Mouse (Mus musculus): Measurements from ENCODE around the gene Pdk4. TPM values are rescaled to one million over a fixed set of nuclear protein-coding genes. Genes with fewer than 3 reads are reported as not detected.

Pdk4 gene
- 5.2 and 6.4 TPM in 2 replicates for polyA plus RNA-seq (2015; fragmentation: Nextera tagmentation; extraction: Ambion mirVana)

DNA sequence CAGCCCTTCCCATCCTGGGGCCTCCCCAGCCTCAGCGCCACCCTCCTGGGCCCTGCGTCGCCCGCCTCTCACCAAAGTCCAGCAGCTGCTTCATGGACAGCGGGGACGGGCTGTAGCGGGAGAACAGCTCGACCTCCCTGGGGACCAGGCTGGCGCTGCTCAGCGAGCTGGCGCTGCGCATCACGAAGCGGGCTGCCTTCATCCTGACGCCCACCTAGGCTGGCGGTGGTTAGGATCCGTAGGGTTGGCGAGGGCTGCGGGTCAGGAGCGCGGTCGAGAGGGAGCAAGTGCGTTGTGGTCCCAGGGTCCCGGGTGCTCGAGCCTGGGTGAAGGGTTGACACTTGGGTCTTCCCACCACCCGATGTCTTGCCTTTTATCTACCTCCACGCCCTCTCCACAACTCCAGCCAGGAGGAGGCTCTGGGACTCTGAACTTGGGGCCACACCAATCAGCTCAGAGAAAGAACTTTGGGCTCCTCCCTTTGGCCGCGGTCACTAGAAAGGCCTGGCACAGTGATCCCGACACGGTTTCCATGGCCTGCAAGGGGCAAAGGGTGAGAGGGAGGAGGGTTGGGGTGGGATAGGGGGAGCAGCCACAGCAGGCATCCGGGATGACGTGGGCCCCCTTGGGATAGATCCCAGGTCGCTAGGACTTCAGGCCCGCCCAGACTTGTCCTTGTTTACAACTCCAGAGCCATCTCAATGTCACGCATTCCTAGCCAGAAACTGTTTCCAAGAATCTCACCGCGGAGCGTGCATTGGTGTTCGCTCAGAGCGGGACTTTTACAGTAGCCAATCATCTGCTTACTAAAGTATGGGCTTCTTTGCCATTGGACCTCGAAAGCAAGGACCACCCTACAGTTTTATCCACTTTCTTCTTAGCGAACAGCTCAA lies at the start of gene Pdk4:
Gene Pdk4, minus strand, starts transcription at position 349 of the 893 bp plus-strand sequence.
- no peaks in the 10 kb centered on the region for H3K27me3 ChIP-seq (ENCODE audit: control insufficient read depth, insufficient read depth, low read length)
- H3K9ac ChIP-seq (ENCODE audit: low read length) = peak within 1 kb of the TSS; percentile 79
- H3K4me3 ChIP-seq (replicated peaks; ENCODE audit: low read length) = peak within 1 kb of the TSS; percentile 66
- 0 out of 2 replicates have a peak, but pooled peaks cover 4% of the 10 kb centered on the region for H3K4me1 ChIP-seq (ENCODE audit: control insufficient read depth, insufficient read depth, low read length)
- no peaks in the 10 kb centered on the region for H3K36me3 ChIP-seq (ENCODE audit: control insufficient read depth, insufficient read depth, low read length)
- peak within 1 kb of the TSS; percentile 75 for H3K27ac ChIP-seq (ENCODE audit: low read length)
- H3K9me3 ChIP-seq (replicated peaks; ENCODE audit: control insufficient read depth, low read length) = no peaks in the 10 kb centered on the region
- peak within 1 kb of the TSS; percentile 97 for H3K4me2 ChIP-seq (ENCODE audit: low read depth, low read length)
- ATAC-seq (ENCODE audit: insufficient read depth, low FRiP score) = peak; percentile 92
- WGBS = under 1% methylated on average over 43 of the region's 43 CpGs

DNA sequence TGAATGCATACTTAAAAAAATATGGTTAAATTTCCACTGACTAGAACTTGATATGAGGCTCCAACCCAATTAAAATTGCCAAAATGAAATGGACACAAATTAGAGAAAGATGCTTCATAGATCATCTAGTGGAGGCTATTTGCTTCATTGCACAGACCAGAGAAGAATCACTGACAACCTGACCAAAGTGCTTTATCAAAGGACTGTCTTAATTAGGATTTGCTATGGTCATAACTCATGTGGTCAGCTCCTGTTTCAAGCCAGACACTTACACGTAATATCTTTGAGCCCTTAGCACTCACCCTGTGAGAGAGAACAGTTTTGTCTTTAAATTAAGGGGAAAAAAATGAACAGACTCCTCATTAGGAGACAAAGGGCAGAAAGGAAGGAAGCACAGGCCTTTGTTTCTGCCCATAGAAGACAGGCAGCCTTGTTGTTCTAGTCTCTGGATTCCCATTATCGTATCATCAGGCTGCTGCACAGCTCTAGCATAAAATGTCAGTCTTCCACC lies 41.8 kb upstream of the Pdk4 start:
- H3K4me2 ChIP-seq (ENCODE audit: low read depth, low read length) = no peak overlapping the region
- H3K4me1 ChIP-seq (ENCODE audit: control insufficient read depth, insufficient read depth, low read length) = no peaks in the 10 kb centered on the region
- H3K36me3 ChIP-seq (ENCODE audit: control insufficient read depth, insufficient read depth, low read length) = no peaks in the 10 kb centered on the region
- H3K4me3 ChIP-seq (replicated peaks; ENCODE audit: low read length) = no peak overlapping the region
- no peak overlapping the region for H3K9ac ChIP-seq (ENCODE audit: low read length)
- WGBS = 75% methylated on average over 2 of the region's 2 CpGs
- no peaks in the 10 kb centered on the region for H3K9me3 ChIP-seq (replicated peaks; ENCODE audit: control insufficient read depth, low read length)
- H3K27ac ChIP-seq (ENCODE audit: low read length) = no peak overlapping the region
- no peaks in the 10 kb centered on the region for H3K27me3 ChIP-seq (ENCODE audit: control insufficient read depth, insufficient read depth, low read length)
- no peak for ATAC-seq (ENCODE audit: insufficient read depth, low FRiP score)

DNA sequence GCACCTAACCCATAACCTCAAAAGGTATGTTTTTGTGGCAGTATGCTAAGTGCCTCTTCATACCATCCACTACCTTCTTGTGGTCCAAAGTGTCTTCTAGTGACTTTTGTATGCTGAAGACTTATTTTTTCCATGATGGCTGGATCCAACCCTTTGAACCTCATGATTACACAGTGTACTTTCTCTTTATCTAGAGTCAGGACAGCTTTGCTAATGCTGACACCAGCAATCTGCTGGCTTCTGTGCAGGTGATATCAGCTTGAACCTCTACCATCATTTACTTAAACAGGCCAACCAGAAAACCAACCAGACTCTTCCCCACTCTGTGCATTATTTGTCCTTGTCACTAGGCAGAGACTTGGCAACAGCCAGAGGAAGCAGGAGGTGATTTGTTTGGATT lies 39.6 kb upstream of the Pdk4 start:
- no peaks in the 10 kb centered on the region for H3K27me3 ChIP-seq (ENCODE audit: control insufficient read depth, insufficient read depth, low read length)
- H3K4me1 ChIP-seq (ENCODE audit: control insufficient read depth, insufficient read depth, low read length) = no peaks in the 10 kb centered on the region
- no peaks in the 10 kb centered on the region for H3K9me3 ChIP-seq (replicated peaks; ENCODE audit: control insufficient read depth, low read length)
- no peaks in the 10 kb centered on the region for H3K36me3 ChIP-seq (ENCODE audit: control insufficient read depth, insufficient read depth, low read length)
- no peak overlapping the region for H3K4me2 ChIP-seq (ENCODE audit: low read depth, low read length)
- H3K4me3 ChIP-seq (replicated peaks; ENCODE audit: low read length) = no peak overlapping the region
- H3K9ac ChIP-seq (ENCODE audit: low read length) = no peak overlapping the region
- no peak overlapping the region for H3K27ac ChIP-seq (ENCODE audit: low read length)
- ATAC-seq (ENCODE audit: insufficient read depth, low FRiP score) = no peak

DNA sequence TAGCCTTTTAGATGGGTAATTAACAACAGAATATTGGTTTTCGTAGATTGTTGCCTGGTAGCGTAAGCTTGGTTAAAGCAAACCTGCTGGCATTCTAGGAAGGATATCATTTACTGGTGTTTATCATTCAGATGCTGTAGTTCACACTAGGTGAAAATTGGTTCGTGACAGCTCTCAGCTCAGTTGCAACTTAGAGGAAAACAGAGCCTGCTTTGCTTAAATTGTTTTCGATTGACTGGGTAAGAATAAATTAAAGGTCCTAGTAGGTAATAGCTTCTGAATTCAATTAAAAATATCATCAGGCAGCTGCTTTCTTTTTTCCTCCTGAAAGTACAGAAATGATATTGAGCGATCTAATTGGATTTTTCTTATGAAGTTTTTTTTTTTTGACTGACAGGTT lies 21.0 kb upstream of the Pdk4 start:
- no peaks in the 10 kb centered on the region for H3K27me3 ChIP-seq (ENCODE audit: control insufficient read depth, insufficient read depth, low read length)
- no peak overlapping the region for H3K27ac ChIP-seq (ENCODE audit: low read length)
- H3K4me3 ChIP-seq (replicated peaks; ENCODE audit: low read length) = no peak overlapping the region
- H3K4me2 ChIP-seq (ENCODE audit: low read depth, low read length) = no peak overlapping the region
- 78% methylated on average over 5 of the region's 5 CpGs for WGBS
- no peaks in the 10 kb centered on the region for H3K36me3 ChIP-seq (ENCODE audit: control insufficient read depth, insufficient read depth, low read length)
- H3K9ac ChIP-seq (ENCODE audit: low read length) = no peak overlapping the region
- H3K4me1 ChIP-seq (ENCODE audit: control insufficient read depth, insufficient read depth, low read length) = no peaks in the 10 kb centered on the region
- H3K9me3 ChIP-seq (replicated peaks; ENCODE audit: control insufficient read depth, low read length) = no peaks in the 10 kb centered on the region
- no peak for ATAC-seq (ENCODE audit: insufficient read depth, low FRiP score)

DNA sequence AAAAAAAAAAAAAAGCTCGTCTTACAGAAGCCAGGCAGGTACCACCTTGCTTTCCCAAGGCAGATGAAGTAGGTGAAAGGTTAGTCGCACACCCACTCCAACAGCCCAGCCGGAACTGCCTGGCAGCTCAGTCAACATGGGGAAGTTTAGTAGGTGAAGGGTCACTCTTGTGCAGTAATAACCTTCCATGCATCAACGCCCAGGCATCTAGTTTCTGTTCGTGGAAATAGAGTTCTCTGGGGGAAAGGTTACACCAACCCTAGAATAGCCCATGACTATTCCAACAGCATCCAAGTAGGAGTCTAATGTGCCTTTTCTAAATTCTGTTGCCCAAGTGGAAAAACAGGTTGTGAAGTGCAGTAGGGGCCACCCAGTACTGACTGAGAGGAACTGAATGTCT lies 13.6 kb upstream of the Pdk4 start:
- no peaks in the 10 kb centered on the region for H3K36me3 ChIP-seq (ENCODE audit: control insufficient read depth, insufficient read depth, low read length)
- WGBS = 14% methylated on average over 5 of the region's 5 CpGs
- no peaks in the 10 kb centered on the region for H3K27me3 ChIP-seq (ENCODE audit: control insufficient read depth, insufficient read depth, low read length)
- H3K4me2 ChIP-seq (ENCODE audit: low read depth, low read length) = peak overlapping the region; percentile 11; the same call in 1 of the 2 replicates
- peak overlapping the region; percentile 91 for H3K27ac ChIP-seq (ENCODE audit: low read length)
- H3K4me1 ChIP-seq (ENCODE audit: control insufficient read depth, insufficient read depth, low read length) = peaks cover 13% of the 10 kb centered on the region
- peak; percentile 97 for ATAC-seq (ENCODE audit: insufficient read depth, low FRiP score)
- no peak overlapping the region for H3K9ac ChIP-seq (ENCODE audit: low read length)
- H3K9me3 ChIP-seq (replicated peaks; ENCODE audit: control insufficient read depth, low read length) = no peaks in the 10 kb centered on the region
- H3K4me3 ChIP-seq (replicated peaks; ENCODE audit: low read length) = no peak overlapping the region

DNA sequence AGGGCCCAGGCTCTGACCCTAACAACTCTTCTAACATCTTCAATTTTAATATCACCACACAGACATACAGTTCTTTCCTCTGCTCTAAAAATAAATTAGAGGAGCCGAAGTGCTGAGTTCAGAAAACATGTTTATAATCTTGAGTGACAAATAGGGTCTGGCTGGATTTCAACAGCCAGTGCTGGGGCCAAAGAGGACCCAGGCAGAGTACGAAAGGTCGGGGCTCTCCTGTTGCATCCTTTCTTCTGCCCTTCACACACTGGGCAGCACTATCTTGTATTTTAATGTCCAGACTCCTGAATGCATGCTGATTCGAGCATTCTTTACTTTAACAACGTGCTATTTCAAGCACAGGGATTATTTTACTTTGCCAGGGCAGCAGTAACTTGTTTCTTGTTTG lies 13.2 kb upstream of the Pdk4 start:
- H3K4me2 ChIP-seq (ENCODE audit: low read depth, low read length) = peak overlapping the region; percentile 11; the same call in 1 of the 2 replicates
- no peak overlapping the region for H3K9ac ChIP-seq (ENCODE audit: low read length)
- H3K27me3 ChIP-seq (ENCODE audit: control insufficient read depth, insufficient read depth, low read length) = no peaks in the 10 kb centered on the region
- 16% methylated on average over 5 of the region's 5 CpGs for WGBS
- H3K9me3 ChIP-seq (replicated peaks; ENCODE audit: control insufficient read depth, low read length) = no peaks in the 10 kb centered on the region
- H3K4me1 ChIP-seq (ENCODE audit: control insufficient read depth, insufficient read depth, low read length) = peaks cover 13% of the 10 kb centered on the region
- no peaks in the 10 kb centered on the region for H3K36me3 ChIP-seq (ENCODE audit: control insufficient read depth, insufficient read depth, low read length)
- H3K27ac ChIP-seq (ENCODE audit: low read length) = peak overlapping the region; percentile 91
- ATAC-seq (ENCODE audit: insufficient read depth, low FRiP score) = peak; percentile 45
- no peak overlapping the region for H3K4me3 ChIP-seq (replicated peaks; ENCODE audit: low read length)

DNA sequence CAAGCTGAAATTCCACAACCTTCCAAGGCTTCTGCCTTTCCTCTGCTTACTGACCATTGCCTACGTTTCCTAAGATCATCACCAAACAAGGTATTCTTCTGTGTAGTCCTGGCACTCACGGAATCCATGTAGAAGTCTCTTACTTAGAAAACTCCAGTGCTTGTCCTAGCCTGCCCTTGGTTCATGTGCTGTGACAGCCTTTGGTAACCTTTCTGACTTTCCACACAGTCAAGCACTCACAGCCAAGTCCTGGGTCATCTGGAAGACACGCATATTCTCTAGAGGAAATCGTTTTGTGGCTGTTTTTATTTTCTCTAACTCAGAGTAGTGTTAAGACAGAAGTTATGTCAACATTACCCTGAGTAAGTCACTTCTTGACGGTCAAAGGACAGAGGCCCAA lies 11.7 kb upstream of the Pdk4 start:
- Histone ChIP-seq H3K27ac (ENCODE audit: low read length) (0 out of 2 replicates have a peak overlapping the region, but pooled peaks have one; percentile 41), H3K9ac (ENCODE audit: low read length) (no peak overlapping the region), H3K4me2 (ENCODE audit: low read depth, low read length) (no peak overlapping the region), H3K4me3 (replicated peaks; ENCODE audit: low read length) (no peak overlapping the region), H3K27me3 (ENCODE audit: control insufficient read depth, insufficient read depth, low read length) (no peaks in the 10 kb centered on the region), H3K36me3 (ENCODE audit: control insufficient read depth, insufficient read depth, low read length) (no peaks in the 10 kb centered on the region), H3K4me1 (ENCODE audit: control insufficient read depth, insufficient read depth, low read length) (peaks cover 13% of the 10 kb centered on the region), H3K9me3 (replicated peaks; ENCODE audit: control insufficient read depth, low read length) (no peaks in the 10 kb centered on the region)
- no peak for ATAC-seq (ENCODE audit: insufficient read depth, low FRiP score)
- WGBS = 76% methylated on average over 5 of the region's 5 CpGs

DNA sequence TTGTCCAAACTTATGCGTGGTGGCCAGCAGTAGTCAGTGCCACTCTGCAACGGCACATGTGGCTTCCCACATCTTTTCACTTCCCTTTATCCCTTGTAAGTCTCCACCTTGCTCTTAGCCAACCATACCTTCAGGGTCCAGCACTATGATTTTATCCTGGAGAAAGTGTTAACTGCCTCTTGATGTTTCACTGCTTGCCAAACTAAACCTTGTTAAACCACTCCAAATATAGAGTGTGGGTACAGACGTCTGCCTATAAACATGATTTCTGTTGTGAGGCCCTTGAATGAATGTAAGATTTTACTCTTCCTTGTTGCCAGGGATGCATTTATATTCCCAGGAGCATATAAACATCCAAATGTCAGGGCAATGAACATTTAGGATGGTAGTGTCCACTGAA lies 10.2 kb upstream of the Pdk4 start:
- no peak overlapping the region for H3K9ac ChIP-seq (ENCODE audit: low read length)
- H3K27me3 ChIP-seq (ENCODE audit: control insufficient read depth, insufficient read depth, low read length) = no peaks in the 10 kb centered on the region
- no peak for ATAC-seq (ENCODE audit: insufficient read depth, low FRiP score)
- no peaks in the 10 kb centered on the region for H3K36me3 ChIP-seq (ENCODE audit: control insufficient read depth, insufficient read depth, low read length)
- H3K4me2 ChIP-seq (ENCODE audit: low read depth, low read length) = no peak overlapping the region
- no peak overlapping the region for H3K27ac ChIP-seq (ENCODE audit: low read length)
- 80% methylated on average over 3 of the region's 3 CpGs for WGBS
- no peak overlapping the region for H3K4me3 ChIP-seq (replicated peaks; ENCODE audit: low read length)
- no peaks in the 10 kb centered on the region for H3K9me3 ChIP-seq (replicated peaks; ENCODE audit: control insufficient read depth, low read length)
- peaks cover 13% of the 10 kb centered on the region for H3K4me1 ChIP-seq (ENCODE audit: control insufficient read depth, insufficient read depth, low read length)

DNA sequence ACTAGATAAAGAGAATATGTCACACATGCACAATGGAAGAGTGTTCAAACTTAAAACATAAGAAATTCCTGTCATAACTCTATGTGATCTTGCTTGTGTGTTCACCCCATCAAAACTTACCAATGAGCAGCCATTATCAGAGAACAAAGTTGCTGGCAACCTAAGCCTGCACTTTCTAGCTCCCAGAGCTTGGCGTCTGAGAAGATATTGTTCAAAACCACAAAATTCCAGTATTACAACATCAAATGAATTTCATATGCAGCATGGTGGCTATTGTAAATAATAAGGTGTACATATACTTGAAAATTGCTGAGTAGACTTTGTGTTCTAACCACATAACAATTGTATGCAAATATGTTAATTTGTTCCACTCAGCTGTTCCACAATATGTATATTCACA lies 6.7 kb upstream of the Pdk4 start:
- no peak overlapping the region for H3K4me2 ChIP-seq (ENCODE audit: low read depth, low read length)
- no peak for ATAC-seq (ENCODE audit: insufficient read depth, low FRiP score)

More for the DNA sequence above, 6.7 kb upstream of the Pdk4 start:
- 88% methylated on average over 1 of the region's 1 CpGs for WGBS
- Histone ChIP-seq H3K27ac (ENCODE audit: low read length) (no peak overlapping the region), H3K4me3 (replicated peaks; ENCODE audit: low read length) (no peak overlapping the region), H3K4me1 (ENCODE audit: control insufficient read depth, insufficient read depth, low read length) (peaks cover under 1% of the 10 kb centered on the region; the same call in 1 of the 2 replicates), H3K36me3 (ENCODE audit: control insufficient read depth, insufficient read depth, low read length) (no peaks in the 10 kb centered on the region), H3K9ac (ENCODE audit: low read length) (no peak overlapping the region), H3K27me3 (ENCODE audit: control insufficient read depth, insufficient read depth, low read length) (no peaks in the 10 kb centered on the region), H3K9me3 (replicated peaks; ENCODE audit: control insufficient read depth, low read length) (no peaks in the 10 kb centered on the region)
